Mouse (Mus musculus) c-Kit-negative CD71-positive TER-119-positive erythroid progenitor cells, embryonic 14.5 days (primary cell): ENCODE measurements around the gene Nup107.
A peak's percentile ranks its signal among the peaks of the same experiment; 100 is the strongest.

ENCODE experiments used
- DNase-seq: peaks from one replicate; pipeline ENCODE4 v3.0.0-alpha.2; 2013; ENCODE audit warnings: low read depth, low spot score

The Nup107 gene

DNA sequence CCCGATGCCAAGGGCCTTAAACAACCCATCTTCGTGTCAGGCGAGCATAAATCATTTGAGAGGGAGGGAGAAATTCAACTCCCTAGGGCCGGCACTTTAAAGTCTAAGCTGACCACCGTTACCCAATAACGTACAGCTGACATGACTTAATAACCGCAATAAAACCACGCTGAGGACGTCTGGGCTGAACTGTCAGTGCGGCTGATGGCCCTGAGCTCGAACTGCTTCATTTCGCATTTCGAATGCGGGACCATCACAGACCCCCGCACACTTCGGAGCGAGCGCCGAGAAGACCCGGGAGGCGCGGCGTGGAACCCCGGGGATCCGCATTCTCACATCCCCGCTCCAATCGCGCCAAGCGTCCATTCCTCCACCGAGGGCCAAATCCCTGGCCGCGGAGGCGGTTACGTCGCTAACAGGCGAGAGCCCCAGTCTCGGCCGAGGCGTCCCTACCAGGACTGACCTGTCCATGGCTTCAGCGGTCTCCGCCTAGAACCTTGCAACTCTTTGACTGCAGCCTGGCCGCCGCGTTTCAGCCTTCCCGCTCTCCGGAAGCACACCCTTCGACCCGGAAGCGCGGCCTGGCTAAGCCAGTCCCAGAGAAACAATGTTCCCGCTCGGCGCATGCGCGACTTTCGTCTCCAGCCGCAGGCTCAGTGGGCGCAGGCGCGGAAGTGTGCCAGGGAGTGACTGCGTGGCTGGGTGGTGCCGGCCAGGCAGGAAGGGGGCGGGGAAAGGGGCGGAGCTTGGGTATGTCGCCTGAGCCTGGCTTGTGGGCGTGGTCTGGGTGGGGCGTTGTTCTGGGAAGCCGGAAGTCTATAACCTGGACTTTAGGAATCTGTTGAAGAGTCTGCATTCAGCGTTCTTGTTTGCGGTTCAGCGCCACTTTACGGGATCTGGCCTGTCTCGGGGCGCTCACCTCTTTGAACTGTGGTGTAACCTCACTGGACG lies at the start of gene Nup107:
TSS of gene Nup107 (minus strand) at position 565 of the 951 bp plus-strand sequence.
- DNase-seq, result peak; percentile 99

DNA sequence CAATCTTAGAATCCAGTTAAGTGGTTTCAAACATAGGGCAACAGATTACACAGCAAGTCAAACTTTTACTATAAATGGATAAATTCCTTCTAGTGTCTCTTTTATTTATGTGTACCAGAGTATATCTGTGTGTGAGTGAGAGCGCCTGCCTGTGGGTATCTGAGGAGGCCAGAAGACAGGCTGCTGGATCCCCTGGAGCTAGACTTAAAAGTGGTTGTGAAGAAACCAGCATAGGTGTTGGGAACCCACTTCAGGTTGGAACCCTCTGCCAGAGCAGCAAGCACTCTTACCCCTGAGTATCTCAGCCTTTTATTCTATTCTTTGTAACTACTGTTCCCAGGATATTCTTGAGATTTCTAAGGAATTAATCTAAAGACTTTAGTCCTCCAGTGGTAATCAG lies 49.3 kb upstream of the Nup107 start:
- DNase-seq, result no peak

DNA sequence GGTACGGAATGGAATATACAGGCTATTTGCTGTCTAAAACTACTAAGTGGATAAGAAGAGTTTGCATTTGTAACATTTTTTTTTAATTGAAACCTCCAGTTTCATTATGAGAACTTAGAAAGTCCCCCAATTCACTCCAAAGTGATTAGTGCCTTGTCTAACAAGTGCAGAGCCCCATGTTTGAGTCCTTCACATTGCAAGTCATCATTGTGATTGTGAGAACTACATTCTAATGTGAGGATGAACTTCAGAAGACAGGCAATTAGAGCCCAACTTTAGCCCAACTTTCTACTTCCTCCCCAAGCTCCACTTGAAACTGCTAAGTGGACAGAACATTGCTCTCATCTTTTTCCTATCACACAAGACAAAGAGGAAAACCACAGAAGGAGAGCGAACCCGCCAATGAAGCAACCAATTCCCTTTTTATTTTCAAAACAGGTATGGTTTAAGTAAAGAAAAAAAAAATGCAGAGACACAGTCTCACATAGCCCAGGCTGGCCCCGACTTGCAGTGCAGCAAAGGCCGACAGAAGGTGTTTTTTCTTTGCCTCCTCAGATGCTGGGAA lies 48.0 kb upstream of the Nup107 start:
- DNase-seq, result no peak

DNA sequence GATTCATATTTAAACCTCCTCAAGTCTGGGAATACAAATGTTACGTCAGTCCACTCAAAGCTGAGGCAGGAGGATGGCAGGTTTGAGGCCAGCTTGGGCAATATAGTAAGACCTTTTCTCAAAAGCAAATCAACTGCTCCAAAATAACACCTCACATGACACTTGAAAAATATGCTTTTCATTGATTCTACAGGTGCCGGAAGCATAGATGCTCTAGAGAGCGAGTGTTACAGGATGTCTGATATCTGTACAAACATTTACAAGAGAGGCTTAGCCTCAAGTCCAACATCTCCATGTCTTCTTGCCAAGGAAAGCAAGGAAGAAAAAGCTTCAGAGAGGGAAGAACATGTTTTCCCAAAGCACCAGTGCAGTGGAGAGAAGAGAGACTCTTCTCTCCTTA lies 47.2 kb upstream of the Nup107 start:
- DNase-seq, result no peak

DNA sequence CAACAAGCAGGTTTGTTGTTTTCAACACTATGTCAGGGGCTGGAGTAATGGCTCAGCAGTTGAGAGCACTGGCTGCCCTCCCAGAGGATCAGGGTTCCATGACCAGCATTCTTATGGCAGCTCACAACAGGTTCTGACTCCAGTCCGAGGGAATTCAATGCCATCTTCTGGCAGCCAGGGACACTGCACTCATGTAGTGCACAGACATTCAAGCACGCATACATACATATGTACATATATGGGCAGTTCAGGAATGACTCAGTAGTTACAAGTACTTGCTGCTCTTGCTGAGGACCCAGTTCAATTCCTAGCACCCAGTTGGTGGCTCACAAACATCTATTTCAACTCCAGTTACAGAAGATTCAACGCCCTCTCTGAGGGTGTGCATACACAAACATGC lies 46.4 kb upstream of the Nup107 start:
- DNase-seq, result no peak

DNA sequence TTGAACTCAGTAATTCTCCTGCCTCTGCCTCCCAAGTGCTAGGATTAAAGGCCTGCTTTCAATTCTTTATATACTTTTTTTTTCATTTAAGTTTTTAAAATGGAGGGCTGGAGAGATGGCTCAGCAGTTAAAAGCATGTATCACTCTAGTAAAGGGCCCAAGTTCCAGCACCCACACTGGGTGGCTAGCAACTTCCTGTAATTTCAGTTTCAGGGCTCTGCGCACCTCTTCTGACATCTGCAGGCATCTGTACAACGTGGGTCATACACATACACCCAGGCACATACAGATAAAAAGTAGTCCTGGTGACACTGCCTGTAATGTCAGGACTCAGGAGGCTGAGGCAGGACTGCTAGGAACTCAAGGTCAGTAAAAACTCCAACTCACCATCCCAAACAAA lies 43.8 kb upstream of the Nup107 start:
- DNase-seq, result no peak

DNA sequence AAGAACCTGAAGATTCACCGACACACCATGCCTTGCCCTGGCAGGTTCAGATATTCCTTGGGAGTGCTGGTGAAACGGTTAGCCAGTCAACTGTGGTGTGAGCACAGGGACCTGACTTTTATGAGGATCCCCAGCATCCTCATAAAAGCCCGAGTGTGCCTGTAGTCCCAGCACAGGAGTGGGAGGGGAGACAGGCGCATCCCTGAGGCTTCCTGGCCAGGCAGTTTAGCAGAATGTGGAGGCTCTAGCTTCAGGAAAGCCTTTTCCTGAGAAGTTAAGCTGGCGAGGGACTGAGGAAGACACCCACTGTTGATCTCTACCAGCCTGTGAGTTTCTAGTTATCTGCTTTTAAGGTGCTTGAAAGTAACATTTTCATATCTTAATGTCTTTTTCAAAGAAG lies 42.9 kb upstream of the Nup107 start:
- DNase-seq, result no peak

DNA sequence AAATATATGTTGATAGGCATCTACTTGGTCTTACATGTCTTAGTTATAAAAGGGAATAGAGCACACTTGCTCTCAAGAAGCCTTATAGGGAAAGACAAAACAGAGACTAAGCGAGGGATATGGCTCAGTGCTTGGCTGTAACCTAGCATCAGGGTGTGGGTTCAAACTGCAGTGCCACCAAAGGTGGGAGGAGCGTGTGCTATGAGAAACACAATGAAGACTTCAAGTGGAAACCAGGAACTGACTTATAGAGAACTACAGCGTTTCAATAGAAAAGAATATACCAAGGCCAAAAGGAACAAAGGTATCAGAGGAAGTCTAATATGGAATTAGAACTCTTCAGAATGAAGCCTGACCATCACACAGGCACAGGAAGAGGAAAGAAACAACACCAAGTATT lies 38.3 kb upstream of the Nup107 start:
- DNase-seq, result no peak

DNA sequence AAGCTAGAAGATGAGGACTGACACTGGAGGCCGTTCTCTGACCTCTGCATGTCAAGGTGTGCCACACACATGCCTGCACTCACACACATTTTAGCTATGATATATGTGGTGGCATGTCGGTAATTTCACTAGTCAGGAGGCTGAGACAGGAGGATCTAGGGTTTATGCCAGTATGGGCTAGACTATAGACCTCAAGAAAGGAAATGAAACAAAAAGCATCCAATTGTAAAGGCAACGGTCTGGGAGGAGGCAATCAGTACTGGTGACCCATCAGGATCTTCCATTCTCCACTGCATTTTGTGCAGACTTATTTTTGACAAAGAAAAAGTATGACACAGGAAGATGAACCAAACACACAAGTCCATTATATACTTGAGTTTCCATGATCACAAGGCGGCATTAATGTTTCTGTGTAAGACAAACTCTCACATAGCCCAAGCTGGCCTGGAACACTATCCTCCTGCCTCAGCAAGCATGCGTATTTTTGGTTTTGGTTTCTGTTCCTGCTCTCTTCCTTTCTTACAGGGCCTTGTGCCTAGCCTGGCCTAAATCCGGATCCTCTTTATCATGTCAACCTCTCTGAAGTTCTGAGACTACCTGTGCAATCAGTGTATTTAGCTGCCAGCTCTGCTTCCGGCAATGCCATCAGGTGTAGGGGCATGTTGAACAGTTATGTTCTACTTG lies 37.1 kb upstream of the Nup107 start:
- DNase-seq, result no peak

DNA sequence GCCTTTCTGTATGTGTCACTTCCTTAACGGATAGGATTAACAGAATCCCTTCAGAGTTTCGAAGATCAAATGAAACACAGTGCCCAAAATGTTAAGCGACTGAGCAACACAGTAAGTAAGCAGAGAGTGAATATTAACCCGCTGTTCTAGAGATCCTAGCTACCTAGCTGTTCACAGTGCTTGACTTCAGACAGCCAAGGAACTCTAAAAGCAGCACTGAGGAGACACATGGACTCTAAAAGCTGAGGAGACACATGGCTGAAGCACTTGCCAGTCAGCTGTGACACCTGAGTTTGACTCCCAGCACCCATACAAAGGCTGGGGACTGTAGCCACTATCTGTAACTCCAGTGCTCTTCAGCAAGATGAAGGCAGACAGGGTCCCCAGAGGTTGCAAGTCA lies 36.5 kb upstream of the Nup107 start:
- no peak for DNase-seq

DNA sequence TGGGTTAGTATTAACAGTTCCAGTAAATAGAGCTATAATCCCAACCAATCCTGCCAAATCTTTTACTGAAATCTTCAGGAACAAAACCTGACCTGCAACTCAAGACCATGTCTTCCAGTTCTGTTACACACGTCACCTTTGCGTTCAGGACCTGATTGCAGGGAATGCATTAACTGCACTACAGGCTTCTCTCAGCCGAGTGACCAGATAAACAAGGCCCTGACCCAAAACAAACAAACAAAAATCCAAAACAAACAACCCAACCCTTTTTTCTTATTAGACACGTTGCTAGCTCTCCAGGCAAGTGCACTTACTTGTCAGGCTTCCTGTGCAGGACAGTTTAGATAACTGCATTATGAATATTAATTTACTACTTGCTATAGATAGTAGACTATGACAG lies 36.0 kb upstream of the Nup107 start:
- DNase-seq, result no peak

DNA sequence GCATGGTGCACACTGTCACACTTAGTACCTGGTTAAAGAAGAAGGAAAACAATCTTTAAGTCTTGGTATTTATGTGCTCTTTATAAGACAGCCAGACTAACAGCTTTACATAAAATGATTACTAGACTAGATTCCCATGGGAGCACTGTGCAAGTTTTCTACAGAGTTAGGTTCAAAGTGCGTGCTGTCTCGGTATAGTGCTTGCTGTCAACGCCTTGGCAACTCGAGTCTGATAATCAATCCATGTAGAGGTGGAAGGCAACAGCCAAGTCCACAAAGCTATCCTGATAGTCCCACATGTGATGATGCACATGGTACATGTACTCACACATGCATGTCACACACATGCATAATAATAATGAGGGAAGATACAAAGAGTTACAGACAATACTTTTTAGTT lies 32.1 kb upstream of the Nup107 start:
- DNase-seq, result no peak

DNA sequence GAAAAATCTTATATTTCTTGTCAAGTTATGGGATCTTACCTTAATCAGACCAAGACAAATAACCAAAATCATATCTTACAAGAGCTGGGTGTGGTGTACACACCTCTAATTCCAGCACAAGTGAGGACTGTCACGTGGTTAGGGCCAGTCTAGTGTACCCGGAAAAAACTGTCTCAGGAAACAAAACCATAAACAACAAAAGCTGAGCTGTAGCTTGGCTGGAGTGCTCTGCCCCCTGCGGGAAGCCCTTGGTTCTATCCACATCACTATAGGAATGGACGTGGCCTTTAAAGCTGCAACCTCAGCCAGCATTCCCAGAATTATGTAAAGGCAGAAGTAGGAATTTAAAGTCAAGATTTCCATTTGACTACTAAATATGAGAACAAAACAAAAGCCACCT lies 31.6 kb upstream of the Nup107 start:
- DNase-seq, result no peak

DNA sequence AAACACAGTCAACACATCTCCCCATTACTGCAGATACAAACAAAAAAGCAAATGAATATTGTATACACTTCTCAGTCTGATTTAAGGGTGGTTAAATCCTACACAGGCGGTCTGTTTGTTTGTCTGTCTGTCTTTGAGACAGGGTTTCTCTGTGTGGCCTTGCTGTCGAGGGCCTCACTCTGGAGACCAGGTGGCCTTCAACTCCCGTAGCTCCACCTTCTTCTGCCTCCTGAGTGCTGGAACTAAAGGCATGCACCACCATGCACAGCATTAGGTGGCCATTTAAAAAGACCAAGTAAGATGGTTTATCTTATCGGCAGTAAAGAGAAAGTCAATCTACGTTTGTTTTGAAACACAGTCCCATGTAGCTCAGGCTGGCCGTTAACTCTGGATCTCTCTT lies 30.8 kb upstream of the Nup107 start:
- no peak for DNase-seq

DNA sequence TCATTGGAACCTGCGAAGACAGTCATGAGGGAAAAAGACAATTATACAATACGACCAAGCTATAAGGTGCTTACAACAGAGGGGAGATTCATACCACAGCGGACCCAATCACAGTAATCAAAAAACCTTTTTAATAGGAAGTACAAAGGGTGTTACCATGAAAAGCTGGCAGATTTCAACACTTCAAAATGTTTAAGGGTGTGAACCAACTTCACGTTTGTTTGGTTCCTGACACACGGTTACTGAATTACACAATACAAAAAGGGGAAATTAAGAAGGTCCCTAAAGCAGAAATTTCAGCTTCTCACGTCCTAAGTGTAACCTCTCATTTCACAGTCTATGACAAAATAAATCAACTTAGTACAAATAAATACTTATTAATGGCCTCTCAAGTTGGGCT lies 26.1 kb upstream of the Nup107 start:
- no peak for DNase-seq

DNA sequence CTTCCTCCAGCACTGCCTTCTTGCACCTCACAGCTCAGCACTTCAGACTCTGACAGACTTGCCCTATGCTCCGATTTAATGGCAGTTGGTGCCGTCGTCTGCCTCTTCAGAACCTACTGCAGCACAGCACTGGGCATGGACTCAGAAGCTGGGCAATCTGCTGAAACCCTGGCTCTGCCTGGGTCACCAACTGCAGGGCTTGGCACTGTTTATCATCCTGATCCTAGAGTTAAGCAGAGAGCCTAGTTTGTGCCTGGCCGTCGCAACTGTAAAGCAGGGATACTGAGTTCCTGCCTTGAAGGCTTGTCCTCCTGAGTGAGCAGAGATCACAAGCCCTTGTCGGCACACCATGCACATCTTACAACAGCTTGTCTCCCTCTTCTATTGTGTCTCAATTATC lies 24.2 kb upstream of the Nup107 start:
- DNase-seq, result no peak

DNA sequence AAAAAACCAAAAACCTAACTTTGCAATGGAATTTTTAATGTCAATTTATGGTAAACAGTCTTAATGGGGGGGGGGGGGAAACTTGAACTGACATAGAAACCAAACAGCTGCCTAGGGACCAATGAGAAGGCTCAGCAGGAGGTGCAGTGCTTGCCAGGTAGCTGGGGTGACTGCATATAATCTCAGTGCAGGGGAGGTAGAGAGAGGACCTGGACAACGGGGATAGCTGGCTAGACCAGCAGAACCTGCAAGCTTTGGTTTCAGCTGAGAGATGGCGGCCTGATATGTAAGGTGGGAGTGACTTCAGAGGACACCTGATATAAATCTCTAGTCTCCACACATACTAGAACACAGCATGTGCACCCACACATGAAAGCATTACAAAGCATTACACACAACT lies 20.0 kb upstream of the Nup107 start:
- no peak for DNase-seq

DNA sequence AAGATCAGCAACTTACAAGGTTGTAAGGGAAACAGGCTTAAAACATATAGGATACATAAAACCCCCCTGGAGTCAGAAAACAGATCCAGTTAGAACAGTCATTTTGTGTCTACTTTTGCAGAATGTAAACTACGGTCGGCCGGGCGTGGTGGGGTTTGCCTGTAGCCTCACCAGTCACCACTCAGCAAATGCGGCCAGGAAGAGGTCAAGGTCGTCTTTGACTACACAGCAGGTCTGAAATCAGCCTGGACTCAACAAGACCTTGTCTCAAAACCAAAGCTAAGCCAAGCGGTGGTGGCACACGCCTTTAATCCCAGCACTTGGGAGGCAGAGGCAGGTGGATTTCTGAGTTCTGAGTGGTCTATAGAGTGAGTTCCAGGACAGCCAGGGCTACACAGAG lies 19.1 kb upstream of the Nup107 start:
- no peak for DNase-seq

DNA sequence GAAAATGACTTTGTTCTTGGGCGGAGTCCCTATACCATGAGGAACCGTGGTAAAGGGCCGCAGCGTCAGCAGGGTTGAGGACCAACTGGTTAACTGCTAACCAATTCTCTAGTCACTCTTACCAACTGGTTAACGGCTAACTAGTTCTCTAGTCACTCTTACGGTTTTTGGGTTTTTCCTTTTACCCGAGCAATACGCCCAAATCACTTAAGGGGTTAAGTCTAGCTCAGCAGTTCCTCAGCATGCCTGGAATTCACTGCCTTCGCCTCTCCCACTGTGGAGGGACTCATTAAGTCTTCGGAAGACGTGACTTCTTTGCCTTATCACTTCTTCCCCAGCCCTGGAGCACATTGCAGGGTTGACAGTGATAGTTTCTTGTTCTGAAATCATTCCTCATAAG lies 18.0 kb upstream of the Nup107 start:
- no peak for DNase-seq

DNA sequence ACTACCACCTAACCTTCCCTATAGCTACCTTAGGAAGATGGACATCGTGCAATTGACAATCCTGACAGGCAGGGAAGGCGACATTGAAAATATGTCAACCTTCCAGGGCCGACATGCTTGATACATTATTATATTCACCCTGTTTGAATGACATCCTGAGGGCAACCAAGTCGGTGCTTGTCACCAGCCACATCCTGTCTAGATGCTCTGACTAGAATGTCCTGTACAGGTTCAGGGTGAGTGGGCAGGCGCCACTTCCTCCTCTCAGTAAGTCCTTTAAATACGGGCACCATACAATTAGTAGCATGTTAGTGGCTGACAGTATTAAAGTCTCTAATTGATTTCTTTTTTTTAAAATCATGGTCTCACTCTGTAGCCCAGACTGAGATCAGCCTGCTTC lies 15.6 kb upstream of the Nup107 start:
- DNase-seq, result no peak

DNA sequence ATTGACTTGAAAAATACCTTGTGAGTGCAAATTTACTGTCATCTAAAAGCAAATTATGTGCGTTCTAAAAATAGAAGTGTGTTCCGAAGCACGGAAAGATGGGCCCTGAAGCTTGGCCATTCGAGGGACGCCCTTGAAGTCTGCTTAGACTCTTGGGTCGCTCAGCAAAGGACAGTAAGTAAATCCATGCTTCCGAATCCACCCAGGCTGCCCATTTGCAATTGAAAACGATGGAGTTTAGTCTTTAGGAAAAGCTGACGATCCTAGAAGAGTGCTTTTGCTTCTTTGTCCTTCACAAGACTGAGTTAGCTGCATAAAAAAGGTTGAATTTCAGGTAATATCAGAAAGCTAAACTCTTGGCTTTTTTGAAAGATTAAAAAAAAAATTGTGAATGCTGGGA lies 13.4 kb upstream of the Nup107 start:
- no peak for DNase-seq

DNA sequence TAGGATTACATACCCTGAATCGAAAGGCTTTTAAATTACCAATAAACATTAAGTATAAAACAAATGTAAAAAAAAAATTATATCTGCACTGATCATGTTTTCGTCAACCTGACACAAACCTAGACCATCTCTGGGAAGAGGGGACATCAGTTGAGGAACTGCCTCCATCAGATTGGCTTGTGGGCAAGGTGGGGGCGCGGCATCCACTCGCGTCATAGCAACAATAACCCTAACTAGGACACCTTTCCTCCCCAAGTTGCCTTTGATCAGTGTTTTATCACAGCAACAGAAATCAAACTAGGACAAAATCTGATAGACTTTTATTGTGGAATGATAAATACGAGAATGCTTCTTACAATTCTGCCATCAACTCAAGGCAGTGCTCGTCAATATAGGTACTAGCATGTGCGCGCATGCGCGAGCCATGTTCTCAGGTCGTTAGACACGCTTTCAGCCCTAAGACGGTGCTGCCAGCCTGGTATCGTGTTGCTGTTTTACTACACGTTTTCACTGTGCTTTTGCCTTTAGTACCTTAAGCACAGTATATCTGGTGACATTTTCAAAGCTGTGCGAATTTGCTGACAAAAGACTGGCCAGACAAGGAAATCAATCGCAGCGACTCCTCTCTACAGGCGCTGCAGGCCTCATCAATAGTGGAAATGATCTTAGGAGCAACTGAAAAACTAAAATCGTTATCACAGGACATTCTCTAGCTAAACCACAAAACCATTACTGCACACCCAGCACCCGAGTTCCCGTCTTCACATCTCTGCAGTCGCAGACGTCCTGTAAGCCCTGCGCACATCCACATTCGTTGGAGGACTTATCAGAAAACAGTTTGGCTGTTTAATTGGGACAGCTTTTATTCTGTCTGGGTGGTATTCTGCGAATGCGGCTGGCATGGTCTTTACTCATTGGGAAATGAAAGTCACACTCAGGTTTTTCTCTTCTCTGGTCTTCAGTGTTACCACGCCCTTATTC lies 11.7 kb upstream of the Nup107 start:
- no peak for DNase-seq
